ENCODE assay signal across 21 mouse cellular contexts in the genomic region with DNA sequence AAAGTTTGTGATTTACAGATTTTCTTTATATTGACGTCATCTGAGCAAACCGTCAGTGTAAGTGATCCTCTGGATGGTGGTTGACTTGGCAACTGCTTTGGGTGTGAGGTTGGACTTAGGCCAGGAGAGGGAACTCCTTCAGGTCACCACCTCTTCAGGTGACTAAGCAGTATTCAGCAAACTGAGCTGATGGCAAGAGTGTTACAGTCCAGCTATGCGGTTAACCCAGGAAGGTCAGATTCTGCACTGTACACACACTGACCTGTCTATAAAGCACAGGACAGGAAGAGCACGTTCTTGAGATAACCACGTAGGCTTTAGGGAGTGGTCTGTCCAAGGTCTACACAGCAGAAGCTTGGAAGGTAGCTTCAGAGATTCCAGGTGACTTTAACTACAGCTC. TPM values are rescaled to one million over a fixed set of nuclear protein-coding genes. Genes with fewer than 3 reads are reported as not detected.
DNase-seq lines count a peak whose midpoint lies in the region; ATAC-seq lines count a peak whose summit lies in the region.
"Had no signal": no experiment of that assay in that cellular context is flagged by ENCODE, and none has a peak within 500 bp of the region (broad histone marks: within the 10 kb centered on the region; RNA-seq: fewer than 3 reads in every experiment).

No protein-coding gene starts in this region.

- no peaks in the 10 kb centered on the region for H3K27me3 ChIP-seq in heart, embryonic 11.5 days (ENCODE audit: control insufficient read depth, insufficient read depth, low read length)
- H3K27me3 ChIP-seq in midbrain, embryonic 10.5 days (ENCODE audit: low read depth, poor library complexity, severe bottlenecking): no peaks in the 10 kb centered on the region
- H3K27me3 ChIP-seq in midbrain, embryonic 14.5 days (ENCODE audit: control insufficient read depth, insufficient read depth, low read length): peaks cover 9% of the 10 kb centered on the region; the same call in 1 of the 2 replicates
- H3K27me3 ChIP-seq in intestine, embryonic 14.5 days (replicated peaks; ENCODE audit: control insufficient read depth, insufficient read depth, low read length): no peaks in the 10 kb centered on the region
- H3K27me3 ChIP-seq: embryonic facial prominence, embryonic 13.5 days; kidney, embryonic 15.5 days had no signal

- no peak for DNase-seq in heart, adult 11 months
- DNase-seq in midbrain, embryonic 10.5 days (ENCODE audit: low spot score): no peak
- DNase-seq in midbrain, embryonic 14.5 days: no peak
- DNase-seq in intestine, embryonic 14.5 days (ENCODE audit: low spot score): no peak
- DNase-seq in right cerebral cortex, postnatal 25 days: no peak
- no peak for DNase-seq in frontal cortex, postnatal 25 days (ENCODE audit: low spot score in 2 of 2)
- DNase-seq in urinary bladder, postnatal 10 days (ENCODE audit: low spot score): no peak
- DNase-seq: adrenal gland, postnatal 14 days; B cell, adult 2 months; cerebellum, adult 9-11 months; heart, postnatal 36 days; lung, adult 18-20 months; lung, postnatal 4 days; right cerebral cortex, adult 18-20 months; thymus, postnatal 36 days had no signal

- 41% methylated on average over 5 of the region's 5 CpGs for WGBS in heart, embryonic 11.5 days (ENCODE audit: insufficient replicate concordance)
- 65% methylated on average over 5 of the region's 5 CpGs for WGBS in midbrain, embryonic 10.5 days
- WGBS in midbrain, embryonic 14.5 days: 64% methylated on average over 5 of the region's 5 CpGs
- 46% methylated on average over 5 of the region's 5 CpGs for WGBS in intestine, embryonic 14.5 days

- no peaks in the 10 kb centered on the region for H3K36me3 ChIP-seq in heart, embryonic 11.5 days (ENCODE audit: control insufficient read depth, insufficient read depth, low read length)
- peaks cover 39% of the 10 kb centered on the region for H3K36me3 ChIP-seq in midbrain, embryonic 10.5 days
- H3K36me3 ChIP-seq in midbrain, embryonic 14.5 days (ENCODE audit: control insufficient read depth, insufficient read depth, low read length): no peaks in the 10 kb centered on the region
- no peaks in the 10 kb centered on the region for H3K36me3 ChIP-seq in intestine, embryonic 14.5 days (ENCODE audit: control insufficient read depth, insufficient read depth, low read length)
- H3K36me3 ChIP-seq: embryonic facial prominence, embryonic 13.5 days; forebrain, embryonic 15.5 days; kidney, embryonic 15.5 days; limb, embryonic 12.5 days; neural tube, embryonic 13.5 days had no signal

- H3K4me1 ChIP-seq in heart, embryonic 11.5 days (ENCODE audit: control insufficient read depth, insufficient read depth, low read length): peaks cover 16% of the 10 kb centered on the region
- H3K4me1 ChIP-seq in midbrain, embryonic 10.5 days: peaks cover 85% of the 10 kb centered on the region
- peaks cover 20% of the 10 kb centered on the region for H3K4me1 ChIP-seq in midbrain, embryonic 14.5 days (ENCODE audit: control insufficient read depth, insufficient read depth, low read length)
- H3K4me1 ChIP-seq in intestine, embryonic 14.5 days (replicated peaks; ENCODE audit: control insufficient read depth, insufficient read depth, low read length): peaks cover 28% of the 10 kb centered on the region

- ATAC-seq in heart, embryonic 11.5 days (replicated peaks; ENCODE audit: insufficient number of reproducible peaks, low FRiP score, low TSS enrichment): no peak
- ATAC-seq in midbrain, embryonic 14.5 days (ENCODE audit: low FRiP score, low TSS enrichment): no peak
- ATAC-seq in intestine, embryonic 14.5 days (replicated peaks; ENCODE audit: low FRiP score, low TSS enrichment, low read depth): 0 out of 2 replicates have a peak, but pooled peaks have one; percentile 14
- ATAC-seq: forebrain, embryonic 15.5 days had no signal

- no peak overlapping the region for H3K9ac ChIP-seq in heart, embryonic 11.5 days (ENCODE audit: low read depth, low read length)
- H3K9ac ChIP-seq in midbrain, embryonic 14.5 days (replicated peaks; ENCODE audit: low read length): no peak overlapping the region
- no peak overlapping the region for H3K9ac ChIP-seq in intestine, embryonic 14.5 days (ENCODE audit: low read length)
- H3K9ac ChIP-seq: embryonic facial prominence, embryonic 13.5 days; forebrain, embryonic 15.5 days; kidney, embryonic 15.5 days; limb, embryonic 12.5 days; neural tube, embryonic 13.5 days had no signal

- H3K4me2 ChIP-seq in heart, embryonic 11.5 days: no peak overlapping the region
- no peak overlapping the region for H3K4me2 ChIP-seq in midbrain, embryonic 14.5 days (ENCODE audit: low read length)
- no peak overlapping the region for H3K4me2 ChIP-seq in intestine, embryonic 14.5 days (ENCODE audit: low read length)
- H3K4me2 ChIP-seq: forebrain, embryonic 15.5 days; kidney, embryonic 15.5 days; limb, embryonic 12.5 days; neural tube, embryonic 13.5 days had no signal

- no peaks in the 10 kb centered on the region for H3K9me3 ChIP-seq in heart, embryonic 11.5 days (replicated peaks; ENCODE audit: control insufficient read depth, low read length)
- no peaks in the 10 kb centered on the region for H3K9me3 ChIP-seq in midbrain, embryonic 10.5 days (replicated peaks)
- no peaks in the 10 kb centered on the region for H3K9me3 ChIP-seq in midbrain, embryonic 14.5 days (ENCODE audit: control insufficient read depth, low read length)
- no peaks in the 10 kb centered on the region for H3K9me3 ChIP-seq in intestine, embryonic 14.5 days (ENCODE audit: control insufficient read depth, low read length)
- H3K9me3 ChIP-seq: embryonic facial prominence, embryonic 13.5 days; forebrain, embryonic 15.5 days; kidney, embryonic 15.5 days; limb, embryonic 12.5 days; neural tube, embryonic 13.5 days had no signal

- H3K4me3 ChIP-seq in heart, embryonic 11.5 days (ENCODE audit: low read depth, low read length): no peak overlapping the region
- H3K4me3 ChIP-seq in midbrain, embryonic 10.5 days: peak overlapping the region; percentile 78
- H3K4me3 ChIP-seq in midbrain, embryonic 14.5 days (replicated peaks; ENCODE audit: low read depth, low read length): no peak overlapping the region
- H3K4me3 ChIP-seq in intestine, embryonic 14.5 days (ENCODE audit: low read depth, low read length): no peak overlapping the region
- H3K4me3 ChIP-seq: embryonic facial prominence, embryonic 13.5 days; forebrain, embryonic 15.5 days; kidney, embryonic 15.5 days; limb, embryonic 12.5 days; neural tube, embryonic 13.5 days had no signal

- H3K27ac ChIP-seq in heart, embryonic 11.5 days (ENCODE audit: low read depth, low read length): peak overlapping the region; percentile 35; the same call in 1 of the 2 replicates
- H3K27ac ChIP-seq in midbrain, embryonic 10.5 days (replicated peaks): peak overlapping the region; percentile 99
- H3K27ac ChIP-seq in midbrain, embryonic 14.5 days (replicated peaks; ENCODE audit: low read depth, low read length): no peak overlapping the region
- no peak overlapping the region for H3K27ac ChIP-seq in intestine, embryonic 14.5 days (ENCODE audit: low read depth)
- H3K27ac ChIP-seq: forebrain, embryonic 15.5 days; kidney, embryonic 15.5 days; limb, embryonic 12.5 days; neural tube, embryonic 13.5 days had no signal

RNA-seq across cellular contexts. Expression of a gene that starts 3.9 kb away (rescaled TPM):
- 3.2 and 4.3 TPM in 2 replicates for polyA plus RNA-seq in heart, embryonic 11.5 days (2014; fragmentation: Nextera tagmentation; extraction: Ambion mirVana)
- polyA plus RNA-seq in midbrain, embryonic 10.5 days (2016; fragmentation: Nextera tagmentation; extraction: Ambion mirVana): 9.9 and 19.9 TPM in 2 replicates
- polyA plus RNA-seq in midbrain, embryonic 14.5 days (2014; fragmentation: Nextera tagmentation; extraction: Ambion mirVana): 0.30 and 0.54 TPM in 2 replicates
- polyA plus RNA-seq in intestine, embryonic 14.5 days (2014; fragmentation: Nextera tagmentation; extraction: Ambion mirVana): 0.84 and 1.1 TPM in 2 replicates

Comparison
In these comparisons a context has a peak if more than half of its experiments do, and no peak if none do; other contexts are left out.
1. H3K27ac ChIP-seq: peak in heart, embryonic 11.5 days (single experiment) and midbrain, embryonic 10.5 days (single experiment); none in midbrain, embryonic 14.5 days (single experiment) and intestine, embryonic 14.5 days (single experiment).